Comparison of ENCODE assay signal across 10 mouse cellular contexts in the genomic region with DNA sequence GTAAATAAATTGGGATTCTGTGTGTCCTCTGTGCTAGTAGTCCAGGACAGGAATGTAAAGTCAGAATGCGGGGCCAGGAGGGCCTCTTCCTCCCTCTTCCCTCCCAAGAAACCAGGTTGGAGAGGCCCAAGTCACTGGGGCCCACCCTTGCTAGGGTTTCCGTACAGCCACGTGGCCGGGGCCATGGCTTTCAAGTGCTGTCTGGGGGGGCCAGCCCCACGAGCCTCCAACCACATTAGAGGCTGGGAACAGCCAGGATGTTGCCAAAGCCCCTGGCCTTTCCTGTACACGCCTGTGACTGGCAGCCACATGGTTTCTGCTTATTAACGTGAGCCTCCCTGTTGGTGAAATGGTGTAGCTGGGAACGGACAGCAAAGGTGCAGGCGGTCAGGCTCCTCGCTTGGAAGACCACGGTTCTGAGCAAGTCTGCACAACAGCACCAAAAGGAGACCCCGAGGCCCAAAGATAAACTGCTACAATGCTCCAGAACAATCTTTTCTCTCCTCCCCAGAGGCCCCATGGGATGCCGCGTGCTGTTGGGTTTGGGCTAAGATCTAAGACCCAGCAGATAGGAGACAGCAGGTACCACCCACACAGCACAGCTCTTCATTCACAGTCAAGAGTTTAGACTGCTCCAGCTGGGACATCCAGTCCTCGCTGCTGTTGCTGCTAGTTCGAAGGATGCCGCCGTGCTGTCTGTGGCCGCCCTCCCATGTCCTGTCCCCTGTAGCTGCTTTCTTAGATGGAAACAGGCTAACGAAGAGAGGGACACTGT. TPM values are rescaled to one million over a fixed set of nuclear protein-coding genes. Genes with fewer than 3 reads are reported as not detected.
DNase-seq lines count a peak whose midpoint lies in the region; ATAC-seq lines count a peak whose summit lies in the region.
"Had no signal": no experiment of that assay in that cellular context is flagged by ENCODE, and none has a peak within 500 bp of the region (broad histone marks: within the 10 kb centered on the region; RNA-seq: fewer than 3 reads in every experiment).

No protein-coding gene starts in this region.

- peak; percentile 57 for ATAC-seq in activated CD4-positive, CD25-positive, alpha-beta regulatory T cell, adult 4 months

- peak; percentile 77 for DNase-seq in right cerebral cortex, adult 18-20 months
- DNase-seq in right cerebral cortex, postnatal 14 days, result no peak
- peak; percentile 88 for DNase-seq in layer of hippocampus, adult 9-11 months
- peak; percentile 74 for DNase-seq in telencephalon, adult 2 months (ENCODE audit: low read depth, low spot score)
- DNase-seq in heart, adult 9 months (ENCODE audit: low spot score in 2 of 2), result no peak
- no peak for DNase-seq in urinary bladder, postnatal 10 days (ENCODE audit: low spot score)
- DNase-seq: gastrocnemius, adult 2 months; kidney, adult 9 months; lung, adult 2 months had no signal

RNA-seq across cellular contexts. Expression of a gene that starts 54.2 kb away (rescaled TPM):
- 100 to 1,000 TPM in 1 of 2 experiments, 10 to 100 TPM in 1; 80.6 to 129 TPM for polyA plus RNA-seq in activated CD4-positive, CD25-positive, alpha-beta regulatory T cell, adult 4 months (2017; shearing (Covaris generic))

Comparison
In these comparisons a context has a peak if more than half of its experiments do, and no peak if none do; other contexts are left out.
1. DNase-seq: peak in right cerebral cortex, adult 18-20 months (single experiment), layer of hippocampus, adult 9-11 months (single experiment) and telencephalon, adult 2 months (single experiment); none in right cerebral cortex, postnatal 14 days (single experiment), heart, adult 9 months (0 of 2) and urinary bladder, postnatal 10 days (single experiment).